21 mouse cellular contexts compared by ENCODE assay signal in the genomic region with DNA sequence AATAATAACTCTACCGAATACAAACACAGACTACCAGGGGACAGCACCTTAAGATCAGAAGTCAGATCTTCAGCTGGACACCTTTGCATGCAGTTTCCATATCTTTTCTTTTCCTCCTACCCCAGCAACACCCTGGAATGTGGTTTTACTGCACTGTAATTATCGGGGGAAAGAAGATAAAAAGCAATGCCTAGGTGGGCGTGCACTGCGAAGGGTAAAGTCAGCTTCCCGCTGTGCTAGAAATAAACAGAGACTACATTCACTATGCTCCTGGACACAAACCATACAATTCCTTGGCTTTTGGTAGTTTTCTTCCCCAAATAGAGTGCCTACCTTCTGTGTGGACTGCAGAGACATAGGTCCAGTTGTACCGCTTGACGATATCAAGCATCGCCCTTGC. TPM values are rescaled to one million over a fixed set of nuclear protein-coding genes. Genes with fewer than 3 reads are reported as not detected.
DNase-seq lines count a peak whose midpoint lies in the region; ATAC-seq and TF ChIP-seq lines count a peak whose summit lies in the region.
"Had no signal": no experiment of that assay in that cellular context is flagged by ENCODE, and none has a peak within 500 bp of the region (broad histone marks: within the 10 kb centered on the region; RNA-seq: fewer than 3 reads in every experiment).

No protein-coding gene starts in this region.

- H3K9me3 ChIP-seq in forebrain, embryonic 13.5 days (replicated peaks): no peaks in the 10 kb centered on the region
- H3K9me3 ChIP-seq in forebrain, embryonic 10.5 days: no peaks in the 10 kb centered on the region
- H3K9me3 ChIP-seq in intestine, embryonic 15.5 days: no peaks in the 10 kb centered on the region
- H3K9me3 ChIP-seq in intestine, postnatal 0 days (ENCODE audit: control insufficient read depth): no peaks in the 10 kb centered on the region
- no peaks in the 10 kb centered on the region for H3K9me3 ChIP-seq in midbrain, embryonic 15.5 days
- H3K9me3 ChIP-seq: embryonic facial prominence, embryonic 15.5 days; heart, embryonic 10.5 days; limb, embryonic 13.5 days had no signal

- peak overlapping the region; percentile 65; the same call in 1 of the 2 replicates for H3K4me2 ChIP-seq in forebrain, embryonic 13.5 days
- no peak overlapping the region for H3K4me2 ChIP-seq in intestine, embryonic 15.5 days (replicated peaks)
- no peak overlapping the region for H3K4me2 ChIP-seq in intestine, postnatal 0 days (replicated peaks; ENCODE audit: low read depth)
- H3K4me2 ChIP-seq in midbrain, embryonic 15.5 days: peak overlapping the region; percentile 85
- H3K4me2 ChIP-seq: embryonic facial prominence, embryonic 15.5 days; limb, embryonic 13.5 days had no signal

- DNase-seq in forebrain, embryonic 10.5 days (ENCODE audit: extremely low spot score, low spot score): no peak
- DNase-seq in brain, adult 2 months (ENCODE audit: low read depth, low spot score): peak; percentile 43
- no peak for DNase-seq in kidney, adult 9 months
- no peak for DNase-seq in kidney, postnatal 4 days
- DNase-seq: adrenal gland, postnatal 10 days; gastrocnemius, postnatal 14 days; heart, postnatal 14 days; kidney, postnatal 10 days; thymus, adult 18-20 months had no signal

- no peaks in the 10 kb centered on the region for H3K36me3 ChIP-seq in forebrain, embryonic 13.5 days (ENCODE audit: poor library complexity, severe bottlenecking)
- no peaks in the 10 kb centered on the region for H3K36me3 ChIP-seq in forebrain, embryonic 10.5 days (replicated peaks)
- H3K36me3 ChIP-seq in intestine, embryonic 15.5 days: no peaks in the 10 kb centered on the region
- H3K36me3 ChIP-seq in intestine, postnatal 0 days (ENCODE audit: control insufficient read depth, insufficient read depth): no peaks in the 10 kb centered on the region
- no peaks in the 10 kb centered on the region for H3K36me3 ChIP-seq in midbrain, embryonic 15.5 days (replicated peaks)
- H3K36me3 ChIP-seq: embryonic facial prominence, embryonic 15.5 days; heart, embryonic 10.5 days; limb, embryonic 13.5 days had no signal

- no peak overlapping the region for H3K9ac ChIP-seq in forebrain, embryonic 13.5 days
- H3K9ac ChIP-seq in intestine, embryonic 15.5 days: no peak overlapping the region
- no peak overlapping the region for H3K9ac ChIP-seq in intestine, postnatal 0 days (ENCODE audit: low read depth, low read length)
- H3K9ac ChIP-seq in midbrain, embryonic 15.5 days: no peak overlapping the region
- H3K9ac ChIP-seq: embryonic facial prominence, embryonic 15.5 days; limb, embryonic 13.5 days; liver, embryonic 14.5 days had no signal

- no peak overlapping the region for H3K27ac ChIP-seq in forebrain, embryonic 13.5 days
- no peak overlapping the region for H3K27ac ChIP-seq in forebrain, embryonic 10.5 days
- H3K27ac ChIP-seq in intestine, embryonic 15.5 days: no peak overlapping the region
- no peak overlapping the region for H3K27ac ChIP-seq in intestine, postnatal 0 days (ENCODE audit: low read depth, low read length)
- H3K27ac ChIP-seq in midbrain, embryonic 15.5 days: no peak overlapping the region
- H3K27ac ChIP-seq: embryonic facial prominence, embryonic 15.5 days; heart, embryonic 10.5 days; limb, embryonic 13.5 days; liver, embryonic 14.5 days had no signal

- H3K4me1 ChIP-seq in forebrain, embryonic 13.5 days: peaks cover 16% of the 10 kb centered on the region
- H3K4me1 ChIP-seq in forebrain, embryonic 10.5 days: peaks cover 20% of the 10 kb centered on the region
- H3K4me1 ChIP-seq in intestine, embryonic 15.5 days (replicated peaks): no peaks in the 10 kb centered on the region
- no peaks in the 10 kb centered on the region for H3K4me1 ChIP-seq in intestine, postnatal 0 days (replicated peaks; ENCODE audit: control insufficient read depth, insufficient read depth, low read length)
- H3K4me1 ChIP-seq in midbrain, embryonic 15.5 days: peaks cover 9% of the 10 kb centered on the region
- H3K4me1 ChIP-seq: embryonic facial prominence, embryonic 15.5 days; limb, embryonic 13.5 days had no signal

- ATAC-seq in forebrain, embryonic 13.5 days: no peak
- peak; percentile 58; the same call in 1 of the 2 replicates for ATAC-seq in intestine, embryonic 15.5 days
- no peak for ATAC-seq in intestine, postnatal 0 days
- no peak for ATAC-seq in midbrain, embryonic 15.5 days (replicated peaks)
- ATAC-seq: lung, postnatal 0 days had no signal

- peaks cover 41% of the 10 kb centered on the region for H3K27me3 ChIP-seq in forebrain, embryonic 13.5 days
- peaks cover 45% of the 10 kb centered on the region for H3K27me3 ChIP-seq in forebrain, embryonic 10.5 days (ENCODE audit: poor library complexity, severe bottlenecking)
- peaks cover 32% of the 10 kb centered on the region for H3K27me3 ChIP-seq in intestine, embryonic 15.5 days (replicated peaks)
- H3K27me3 ChIP-seq in intestine, postnatal 0 days (replicated peaks; ENCODE audit: control insufficient read depth, insufficient read depth, low read length): peaks cover 33% of the 10 kb centered on the region
- no peaks in the 10 kb centered on the region for H3K27me3 ChIP-seq in midbrain, embryonic 15.5 days (replicated peaks)
- H3K27me3 ChIP-seq: CH12.LX had no signal

- H3K4me3 ChIP-seq in forebrain, embryonic 13.5 days: peak overlapping the region; percentile 42
- no peak overlapping the region for H3K4me3 ChIP-seq in forebrain, embryonic 10.5 days
- no peak overlapping the region for H3K4me3 ChIP-seq in intestine, embryonic 15.5 days (replicated peaks)
- no peak overlapping the region for H3K4me3 ChIP-seq in intestine, postnatal 0 days (ENCODE audit: low read depth, low read length)
- peak overlapping the region; percentile 61 for H3K4me3 ChIP-seq in midbrain, embryonic 15.5 days
- H3K4me3 ChIP-seq: embryonic facial prominence, embryonic 15.5 days; heart, embryonic 10.5 days; limb, embryonic 13.5 days had no signal

- 77% methylated on average over 8 of the region's 8 CpGs for WGBS in forebrain, embryonic 13.5 days
- WGBS in forebrain, embryonic 10.5 days: 85% methylated on average over 8 of the region's 8 CpGs
- WGBS in intestine, embryonic 15.5 days: 66% methylated on average over 8 of the region's 8 CpGs
- 53% methylated on average over 8 of the region's 8 CpGs for WGBS in intestine, postnatal 0 days
- 79% methylated on average over 8 of the region's 8 CpGs for WGBS in midbrain, embryonic 15.5 days

- TF ChIP-seq CTCF in intestine, postnatal 0 days (IDR thresholded peaks at IDR 0.05; ENCODE audit: low read depth): no peak

RNA-seq across cellular contexts. Expression of a gene that starts 2.6 kb away (rescaled TPM):
- 2.6 and 3.9 TPM in 2 replicates for polyA plus RNA-seq in forebrain, embryonic 13.5 days (2015; fragmentation: Nextera tagmentation; extraction: Ambion mirVana)
- polyA plus RNA-seq in forebrain, embryonic 10.5 days (2016; fragmentation: Nextera tagmentation; extraction: Ambion mirVana): 0.10 TPM in 1 of 2 replicates, not detected in the other
- polyA plus RNA-seq in intestine, embryonic 15.5 days (2015; fragmentation: Nextera tagmentation; extraction: Ambion mirVana): 0.04 and 0.10 TPM in 2 replicates
- not detected in 2 replicates for polyA plus RNA-seq in intestine, postnatal 0 days (2015; fragmentation: Nextera tagmentation; extraction: Ambion mirVana)
- 10.1 and 12.6 TPM in 2 replicates for polyA plus RNA-seq in midbrain, embryonic 15.5 days (2015; fragmentation: Nextera tagmentation; extraction: Ambion mirVana)
- polyA plus RNA-seq: intestine, embryonic 14.5 days; liver, embryonic 14.5 days; lung, postnatal 0 days; stomach, embryonic 14.5 days had no signal

Comparison
In these comparisons a context has a peak if more than half of its experiments do, and no peak if none do; other contexts are left out.
1. H3K4me3 ChIP-seq: peak in forebrain, embryonic 13.5 days (single experiment) and midbrain, embryonic 15.5 days (single experiment); none in forebrain, embryonic 10.5 days (single experiment), intestine, embryonic 15.5 days (single experiment) and intestine, postnatal 0 days (single experiment).
2. H3K4me2 ChIP-seq: peak in forebrain, embryonic 13.5 days (single experiment) and midbrain, embryonic 15.5 days (single experiment); none in intestine, embryonic 15.5 days (single experiment) and intestine, postnatal 0 days (single experiment).